Mouse (Mus musculus): ENCODE results near the gene Map7. TPM values are rescaled to one million over a fixed set of nuclear protein-coding genes. Genes with fewer than 3 reads are reported as not detected.

The Map7 gene
- total RNA-seq, 1 experiment, result 35.2 TPM

GRCm38 (mm10) chr10:20160914-20161313 lies 12.6 kb downstream of the Map7 start:
- Histone ChIP-seq H3K27ac (ENCODE audit: insufficient read depth, low read depth, low read length, poor library complexity, severe bottlenecking) (no peak overlapping the region; the same call in 1 of the 2 replicates), H3K4me1 (ENCODE audit: control insufficient read depth in 2 of 2, insufficient read depth in 2 of 2, low read length in 2 of 2, poor library complexity in 1 of 2) (peaks cover 16 to 19% of the 10 kb centered on the region in 2 experiments), H3K36me3 (ENCODE audit: control insufficient read depth, insufficient read depth, low read length, poor library complexity, severe bottlenecking) (no peaks in the 10 kb centered on the region), H3K9ac (ENCODE audit: insufficient read depth, low read depth, low read length, poor library complexity, severe bottlenecking) (peak overlapping the region; percentile 49; the same call in 1 of the 2 replicates), H3K4me3 (ENCODE audit: insufficient read depth in 1 of 2, low read depth in 1 of 2, low read length in 2 of 2, poor library complexity in 1 of 2, severe bottlenecking in 1 of 2) (peak overlapping the region in 1 of 2 experiments; percentile 35; a peak in 1 of 4 replicates), H3K9me3 (ENCODE audit: control insufficient read depth, insufficient read depth, low read depth, low read length) (no peaks in the 10 kb centered on the region)
- peak; percentile 59 for DNase-seq (ENCODE audit: low read depth, low spot score)
- in situ Hi-C loops (cut with MboI; ENCODE audit: low sequenced_read_pairs in 2 of 2, unreplicated experiment in 2 of 2), result no loop called here
- TF ChIP-seq ZNF384 (IDR thresholded peaks at IDR 0.05; ENCODE audit: low read depth, low read length) (no peak), CHD2 (IDR thresholded peaks at IDR 0.05; ENCODE audit: low read depth, low read length) (no peak), HCFC1 (IDR thresholded peaks at IDR 0.05; ENCODE audit: borderline replicate concordance, insufficient read depth, low read length) (no peak), ZC3H11A (IDR thresholded peaks at IDR 0.05; ENCODE audit: borderline replicate concordance, low read depth, low read length) (no peak), MAFK (IDR thresholded peaks at IDR 0.05; ENCODE audit: insufficient read depth, low read depth, low read length) (no peak)

- TF ChIP-seq ZC3H11A (IDR thresholded peaks at IDR 0.05; ENCODE audit: borderline replicate concordance, low read depth, low read length) (no peak), MAFK (IDR thresholded peaks at IDR 0.05; ENCODE audit: insufficient read depth, low read depth, low read length) (no peak), HCFC1 (IDR thresholded peaks at IDR 0.05; ENCODE audit: borderline replicate concordance, insufficient read depth, low read length) (no peak), ZNF384 (IDR thresholded peaks at IDR 0.05; ENCODE audit: low read depth, low read length) (no peak), CHD2 (IDR thresholded peaks at IDR 0.05; ENCODE audit: low read depth, low read length) (no peak)
- in situ Hi-C loops (cut with MboI; ENCODE audit: low sequenced_read_pairs in 2 of 2, unreplicated experiment in 2 of 2), result no loop called here
- DNase-seq (ENCODE audit: low read depth, low spot score), result no peak
- Histone ChIP-seq H3K9me3 (ENCODE audit: control insufficient read depth, insufficient read depth, low read depth, low read length) (no peaks in the 10 kb centered on the region), H3K27ac (ENCODE audit: insufficient read depth, low read depth, low read length, poor library complexity, severe bottlenecking) (no peak overlapping the region), H3K4me3 (ENCODE audit: insufficient read depth in 1 of 2, low read depth in 1 of 2, low read length in 2 of 2, poor library complexity in 1 of 2, severe bottlenecking in 1 of 2) (no peak overlapping the region), H3K36me3 (ENCODE audit: control insufficient read depth, insufficient read depth, low read length, poor library complexity, severe bottlenecking) (no peaks in the 10 kb centered on the region), H3K4me1 (ENCODE audit: control insufficient read depth in 2 of 2, insufficient read depth in 2 of 2, low read length in 2 of 2, poor library complexity in 1 of 2) (peaks cover 3 to 17% of the 10 kb centered on the region in 2 experiments), H3K9ac (ENCODE audit: insufficient read depth, low read depth, low read length, poor library complexity, severe bottlenecking) (no peak overlapping the region)
These were observed 16.5 kb downstream of the Map7 start for GRCm38 (mm10) chr10:20164810-20165209.

GRCm38 (mm10) chr10:20166797-20167196 lies 18.5 kb downstream of the Map7 start:
- Histone ChIP-seq H3K9me3 (ENCODE audit: control insufficient read depth, insufficient read depth, low read depth, low read length) (no peaks in the 10 kb centered on the region), H3K9ac (ENCODE audit: insufficient read depth, low read depth, low read length, poor library complexity, severe bottlenecking) (no peak overlapping the region; the same call in 1 of the 2 replicates), H3K4me3 (ENCODE audit: insufficient read depth in 1 of 2, low read depth in 1 of 2, low read length in 2 of 2, poor library complexity in 1 of 2, severe bottlenecking in 1 of 2) (no peak overlapping the region), H3K27ac (ENCODE audit: insufficient read depth, low read depth, low read length, poor library complexity, severe bottlenecking) (no peak overlapping the region; the same call in 1 of the 2 replicates), H3K36me3 (ENCODE audit: control insufficient read depth, insufficient read depth, low read length, poor library complexity, severe bottlenecking) (no peaks in the 10 kb centered on the region), H3K4me1 (ENCODE audit: control insufficient read depth in 2 of 2, insufficient read depth in 2 of 2, low read length in 2 of 2, poor library complexity in 1 of 2) (peaks cover 3 to 17% of the 10 kb centered on the region in 2 experiments; a peak in 3 of 4 replicates)
- TF ChIP-seq MAFK (IDR thresholded peaks at IDR 0.05; ENCODE audit: insufficient read depth, low read depth, low read length) (no peak), CHD2 (IDR thresholded peaks at IDR 0.05; ENCODE audit: low read depth, low read length) (no peak)
- in situ Hi-C loops (cut with MboI; ENCODE audit: low sequenced_read_pairs in 2 of 2, unreplicated experiment in 2 of 2), result no loop called here
- DNase-seq (ENCODE audit: low read depth, low spot score), result no peak

GRCm38 (mm10) chr10:20167467-20167866 lies 19.2 kb downstream of the Map7 start:
- TF ChIP-seq CHD2 (IDR thresholded peaks at IDR 0.05; ENCODE audit: low read depth, low read length) (no peak), HCFC1 (IDR thresholded peaks at IDR 0.05; ENCODE audit: borderline replicate concordance, insufficient read depth, low read length) (no peak), ZNF384 (IDR thresholded peaks at IDR 0.05; ENCODE audit: low read depth, low read length) (no peak), MAFK (IDR thresholded peaks at IDR 0.05; ENCODE audit: insufficient read depth, low read depth, low read length) (no peak), ZC3H11A (IDR thresholded peaks at IDR 0.05; ENCODE audit: borderline replicate concordance, low read depth, low read length) (no peak)
- no peak for DNase-seq (ENCODE audit: low read depth, low spot score)
- in situ Hi-C loops (cut with MboI; ENCODE audit: low sequenced_read_pairs in 2 of 2, unreplicated experiment in 2 of 2), result no loop called here
- H3K9ac ChIP-seq (ENCODE audit: insufficient read depth, low read depth, low read length, poor library complexity, severe bottlenecking), result no peak overlapping the region
- no peaks in the 10 kb centered on the region for H3K36me3 ChIP-seq (ENCODE audit: control insufficient read depth, insufficient read depth, low read length, poor library complexity, severe bottlenecking)
- peaks cover 3 to 17% of the 10 kb centered on the region in 2 experiments; a peak in 3 of 4 replicates for H3K4me1 ChIP-seq (ENCODE audit: control insufficient read depth in 2 of 2, insufficient read depth in 2 of 2, low read length in 2 of 2, poor library complexity in 1 of 2)
- H3K27ac ChIP-seq (ENCODE audit: insufficient read depth, low read depth, low read length, poor library complexity, severe bottlenecking), result no peak overlapping the region; the same call in 1 of the 2 replicates
- H3K4me3 ChIP-seq (ENCODE audit: insufficient read depth in 1 of 2, low read depth in 1 of 2, low read length in 2 of 2, poor library complexity in 1 of 2, severe bottlenecking in 1 of 2), result no peak overlapping the region
- H3K9me3 ChIP-seq (ENCODE audit: control insufficient read depth, insufficient read depth, low read depth, low read length), result no peaks in the 10 kb centered on the region

Data from ES-E14 (cell line).